Mouse (Mus musculus): ENCODE data around the gene Rapgef5. TPM values are rescaled to one million over a fixed set of nuclear protein-coding genes. Genes with fewer than 3 reads are reported as not detected.

The Rapgef5 gene
- polyA plus RNA-seq, 1 experiment, result 0.04 TPM

DNA sequence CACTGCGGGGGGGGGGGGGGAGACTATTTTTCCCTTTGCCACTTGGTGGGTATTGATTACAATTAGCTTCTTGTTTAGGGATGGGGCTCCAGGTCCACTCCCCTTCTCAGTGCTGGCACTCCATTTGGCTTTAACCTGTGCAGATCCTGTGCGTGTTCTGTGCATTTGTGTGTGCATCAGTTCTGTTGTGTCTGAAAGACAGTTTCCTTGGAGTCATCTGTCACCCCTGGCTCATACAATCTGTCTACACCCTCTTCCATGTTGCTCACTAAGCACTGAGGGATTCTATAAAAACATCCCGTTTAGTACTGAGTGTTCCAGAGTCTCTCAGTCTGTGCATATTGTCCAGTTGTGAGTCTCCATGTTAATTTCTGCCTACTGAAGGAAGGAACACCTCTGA is 189.0 kb downstream of the Rapgef5 start:
- Histone ChIP-seq H3K27me3 (ENCODE audit: control insufficient read depth, insufficient read depth, insufficient read length) (no peaks in the 10 kb centered on the region), H3K36me3 (ENCODE audit: control insufficient read depth, insufficient read depth) (no peaks in the 10 kb centered on the region), H3K79me3 (ENCODE audit: low read depth) (no peaks in the 10 kb centered on the region), H3K4me3 (ENCODE audit: insufficient read depth, poor library complexity, severe bottlenecking) (no peak overlapping the region), H3K79me2 (ENCODE audit: control insufficient read depth, insufficient read depth) (no peaks in the 10 kb centered on the region), H3ac (ENCODE audit: control insufficient read depth, insufficient read length, low read depth) (no peak overlapping the region)
- TF ChIP-seq MYOD1 (IDR thresholded peaks at IDR 0.05; ENCODE audit: control insufficient read depth, insufficient read length, low read depth), result no peak
- TF ChIP-seq CTCF (IDR thresholded peaks at IDR 0.05; ENCODE audit: control insufficient read depth, insufficient read depth, insufficient read length), result no peak
- TF ChIP-seq MYOG (IDR thresholded peaks at IDR 0.05; ENCODE audit: control insufficient read depth, extremely low read depth, insufficient read length), result no peak

DNA sequence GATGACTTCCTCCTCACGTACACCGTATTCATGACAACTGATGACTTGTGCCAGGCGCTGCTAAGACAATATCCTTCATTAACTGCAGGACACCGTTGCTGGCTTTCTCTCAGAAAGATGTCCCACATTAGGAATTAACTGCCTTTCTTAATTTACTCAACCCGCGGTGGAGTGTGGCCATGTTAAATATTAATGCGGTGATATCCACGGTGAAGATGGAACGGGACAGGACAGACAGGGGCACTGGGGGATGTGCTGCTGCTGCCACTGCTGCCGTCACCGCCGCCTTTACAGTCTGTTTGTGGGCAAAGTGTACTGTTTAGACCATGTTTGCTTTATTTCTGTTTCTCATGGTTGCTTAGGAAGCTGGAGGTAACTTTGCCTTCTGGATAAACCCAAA is 193.0 kb downstream of the Rapgef5 start:
- Histone ChIP-seq H3K27me3 (ENCODE audit: control insufficient read depth, insufficient read depth, insufficient read length) (no peaks in the 10 kb centered on the region), H3K79me3 (ENCODE audit: low read depth) (no peaks in the 10 kb centered on the region), H3K79me2 (ENCODE audit: control insufficient read depth, insufficient read depth) (no peaks in the 10 kb centered on the region), H3ac (ENCODE audit: control insufficient read depth, insufficient read length, low read depth) (no peak overlapping the region), H3K4me3 (ENCODE audit: insufficient read depth, poor library complexity, severe bottlenecking) (no peak overlapping the region), H3K36me3 (ENCODE audit: control insufficient read depth, insufficient read depth) (no peaks in the 10 kb centered on the region)
- TF ChIP-seq CTCF (IDR thresholded peaks at IDR 0.05; ENCODE audit: control insufficient read depth, insufficient read depth, insufficient read length) (no peak), MYOG (IDR thresholded peaks at IDR 0.05; ENCODE audit: control insufficient read depth, extremely low read depth, insufficient read length) (no peak), MYOD1 (IDR thresholded peaks at IDR 0.05; ENCODE audit: control insufficient read depth, insufficient read length, low read depth) (no peak), FOSL1 (IDR thresholded peaks at IDR 0.05; ENCODE audit: insufficient read depth, low read length, poor library complexity, severe bottlenecking) (no peak), MAX (IDR thresholded peaks at IDR 0.05) (no peak), CEBPB (IDR thresholded peaks at IDR 0.05; ENCODE audit: low read depth) (no peak), USF1 (IDR thresholded peaks at IDR 0.05; ENCODE audit: low read depth) (no peak)

DNA sequence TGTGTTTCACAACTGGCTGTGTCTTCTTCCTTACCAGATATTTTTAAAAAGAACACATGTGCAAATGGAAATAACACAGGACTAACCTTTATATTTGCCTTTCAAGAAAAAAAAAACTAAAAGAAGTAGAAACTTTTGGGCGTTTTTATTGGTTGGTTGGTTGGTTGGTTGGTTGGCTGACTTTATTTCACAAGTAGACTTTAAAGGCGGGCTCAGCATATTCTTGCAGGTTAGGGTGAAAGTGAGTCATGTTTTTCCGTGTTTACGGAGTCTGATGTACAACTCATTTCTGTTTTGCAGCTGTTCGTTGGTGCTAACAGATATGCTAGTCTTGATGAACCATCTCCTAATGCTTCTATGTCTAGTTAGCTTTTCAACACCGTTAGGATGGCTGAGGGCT is 196.2 kb downstream of the Rapgef5 start:
- TF ChIP-seq FOSL1 (IDR thresholded peaks at IDR 0.05; ENCODE audit: insufficient read depth, low read length, poor library complexity, severe bottlenecking) (no peak), MAX (IDR thresholded peaks at IDR 0.05) (no peak), CTCF (IDR thresholded peaks at IDR 0.05; ENCODE audit: control insufficient read depth, insufficient read depth, insufficient read length) (no peak), CEBPB (IDR thresholded peaks at IDR 0.05; ENCODE audit: low read depth) (no peak), USF1 (IDR thresholded peaks at IDR 0.05; ENCODE audit: low read depth) (no peak), MYOD1 (IDR thresholded peaks at IDR 0.05; ENCODE audit: control insufficient read depth, insufficient read length, low read depth) (no peak), MYOG (IDR thresholded peaks at IDR 0.05; ENCODE audit: control insufficient read depth, extremely low read depth, insufficient read length) (no peak)
- Histone ChIP-seq H3K36me3 (ENCODE audit: control insufficient read depth, insufficient read depth) (no peaks in the 10 kb centered on the region), H3ac (ENCODE audit: control insufficient read depth, insufficient read length, low read depth) (no peak overlapping the region), H3K79me2 (ENCODE audit: control insufficient read depth, insufficient read depth) (no peaks in the 10 kb centered on the region), H3K27me3 (ENCODE audit: control insufficient read depth, insufficient read depth, insufficient read length) (no peaks in the 10 kb centered on the region), H3K79me3 (ENCODE audit: low read depth) (no peaks in the 10 kb centered on the region), H3K4me3 (ENCODE audit: insufficient read depth, poor library complexity, severe bottlenecking) (no peak overlapping the region)

DNA sequence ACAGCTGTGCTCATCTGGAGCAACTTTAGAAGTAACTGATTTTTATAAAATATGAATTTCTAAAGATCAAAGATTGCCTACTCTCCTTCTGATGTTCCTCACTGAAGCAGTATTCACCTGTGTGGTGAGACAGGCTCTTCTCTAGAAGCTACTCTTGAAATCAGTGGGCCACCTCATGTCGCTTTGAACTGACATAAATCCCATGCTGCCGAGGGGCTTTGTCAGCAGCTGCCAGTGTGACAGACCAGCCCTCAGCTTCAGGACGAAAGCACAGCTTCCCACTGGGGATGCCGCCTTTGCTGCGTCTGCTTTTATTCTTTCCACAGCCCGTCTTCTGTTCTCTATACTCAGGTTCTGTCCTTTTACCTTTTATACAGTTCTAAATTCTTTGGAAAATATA is 197.3 kb downstream of the Rapgef5 start:
- Histone ChIP-seq H3K27me3 (ENCODE audit: control insufficient read depth, insufficient read depth, insufficient read length) (no peaks in the 10 kb centered on the region), H3K4me3 (ENCODE audit: insufficient read depth, poor library complexity, severe bottlenecking) (no peak overlapping the region)

DNA sequence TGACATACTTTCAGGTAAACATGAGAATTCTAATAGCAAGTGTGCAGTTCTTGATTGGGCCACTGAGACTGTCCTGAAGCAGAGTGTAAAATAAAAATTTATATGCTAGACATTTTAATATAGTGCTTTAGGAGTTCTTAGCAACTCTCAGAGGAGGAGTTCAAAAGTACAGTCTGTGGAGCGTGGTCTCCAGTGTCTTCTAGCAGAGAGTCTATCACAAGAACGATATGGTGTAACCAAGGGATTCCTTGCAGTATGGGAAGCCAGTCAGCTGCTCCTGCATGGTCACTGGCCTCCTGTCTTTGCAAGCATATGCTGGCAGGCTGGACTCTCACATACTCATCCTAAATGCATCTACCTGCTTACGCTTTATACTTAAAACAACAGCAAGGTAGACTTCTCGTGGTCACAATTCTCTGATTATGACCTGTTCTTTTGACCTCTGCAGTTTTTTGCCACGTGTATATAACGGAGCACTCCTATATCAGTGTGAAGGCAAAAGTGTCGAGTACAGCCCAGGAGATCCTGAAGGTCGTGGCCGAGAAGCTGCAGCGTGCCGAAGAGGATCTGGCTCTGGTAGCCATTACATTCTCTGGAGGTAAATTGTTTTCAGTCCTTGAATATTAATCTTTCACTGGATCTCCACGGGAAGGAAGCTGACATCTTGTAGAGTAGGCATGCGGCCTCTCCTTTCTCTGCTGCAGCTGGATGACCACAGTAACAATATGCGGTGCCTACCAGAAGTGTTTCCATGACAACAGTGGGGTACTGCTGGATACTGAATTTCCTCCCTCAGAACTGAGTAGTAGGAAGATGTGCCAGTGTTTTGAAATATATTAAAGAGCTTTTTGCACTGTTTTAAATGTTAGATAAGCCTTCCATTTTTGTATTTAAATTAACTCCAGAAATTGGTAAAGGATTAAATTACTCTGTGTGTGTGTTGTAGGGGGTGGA is 204.8 kb downstream of the Rapgef5 start:
- no peaks in the 10 kb centered on the region for H3K79me3 ChIP-seq (ENCODE audit: low read depth)
- no peaks in the 10 kb centered on the region for H3K36me3 ChIP-seq (ENCODE audit: control insufficient read depth, insufficient read depth)
- H3K27me3 ChIP-seq (ENCODE audit: control insufficient read depth, insufficient read depth, insufficient read length), result no peaks in the 10 kb centered on the region
- H3ac ChIP-seq (ENCODE audit: control insufficient read depth, insufficient read length, low read depth), result no peak overlapping the region
- TF ChIP-seq USF1 (IDR thresholded peaks at IDR 0.05; ENCODE audit: low read depth) (no peak), MAX (IDR thresholded peaks at IDR 0.05) (no peak), FOSL1 (IDR thresholded peaks at IDR 0.05; ENCODE audit: insufficient read depth, low read length, poor library complexity, severe bottlenecking) (no peak)
- H3K79me2 ChIP-seq (ENCODE audit: control insufficient read depth, insufficient read depth), result no peaks in the 10 kb centered on the region
- no peak overlapping the region for H3K4me3 ChIP-seq (ENCODE audit: insufficient read depth, poor library complexity, severe bottlenecking)

More for the DNA sequence above, 197.3 kb downstream of the Rapgef5 start:
- no peaks in the 10 kb centered on the region for H3K36me3 ChIP-seq (ENCODE audit: control insufficient read depth, insufficient read depth)
- H3K79me3 ChIP-seq (ENCODE audit: low read depth), result no peaks in the 10 kb centered on the region
- H3ac ChIP-seq (ENCODE audit: control insufficient read depth, insufficient read length, low read depth), result no peak overlapping the region
- no peaks in the 10 kb centered on the region for H3K79me2 ChIP-seq (ENCODE audit: control insufficient read depth, insufficient read depth)
- no peak for TF ChIP-seq USF1 (IDR thresholded peaks at IDR 0.05; ENCODE audit: low read depth)
- TF ChIP-seq MYOD1 (IDR thresholded peaks at IDR 0.05; ENCODE audit: control insufficient read depth, insufficient read length, low read depth), result no peak
- TF ChIP-seq FOSL1 (IDR thresholded peaks at IDR 0.05; ENCODE audit: insufficient read depth, low read length, poor library complexity, severe bottlenecking), result no peak
- no peak for TF ChIP-seq MAX (IDR thresholded peaks at IDR 0.05)
- TF ChIP-seq MYOG (IDR thresholded peaks at IDR 0.05; ENCODE audit: control insufficient read depth, extremely low read depth, insufficient read length), result no peak
- no peak for TF ChIP-seq CTCF (IDR thresholded peaks at IDR 0.05; ENCODE audit: control insufficient read depth, insufficient read depth, insufficient read length)
- TF ChIP-seq CEBPB (IDR thresholded peaks at IDR 0.05; ENCODE audit: low read depth), result no peak

DNA sequence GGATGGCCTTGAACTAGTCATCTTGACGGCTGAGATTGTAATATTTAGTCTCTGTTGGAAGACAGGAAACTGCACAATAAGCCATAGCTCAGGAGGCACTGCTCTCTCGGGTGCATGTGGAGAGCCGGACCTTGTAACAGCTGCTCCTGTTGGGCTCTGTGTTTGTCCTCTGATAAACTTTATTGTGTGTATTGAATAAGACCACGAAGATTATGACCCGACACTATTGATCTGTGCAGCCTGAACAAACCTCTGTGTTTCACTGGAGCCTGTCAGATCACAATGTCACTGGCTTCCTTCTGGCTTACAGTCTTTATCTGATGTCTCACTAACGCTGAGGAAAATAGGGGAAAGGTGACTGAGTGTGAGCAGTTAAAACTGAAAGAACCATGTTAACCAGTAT is 205.5 kb downstream of the Rapgef5 start:
- H3ac ChIP-seq (ENCODE audit: control insufficient read depth, insufficient read length, low read depth), result no peak overlapping the region
- H3K36me3 ChIP-seq (ENCODE audit: control insufficient read depth, insufficient read depth), result no peaks in the 10 kb centered on the region
- no peaks in the 10 kb centered on the region for H3K79me3 ChIP-seq (ENCODE audit: low read depth)
- H3K27me3 ChIP-seq (ENCODE audit: control insufficient read depth, insufficient read depth, insufficient read length), result no peaks in the 10 kb centered on the region
- TF ChIP-seq MAX (IDR thresholded peaks at IDR 0.05), result no peak
- no peak for TF ChIP-seq MYOD1 (IDR thresholded peaks at IDR 0.05; ENCODE audit: control insufficient read depth, insufficient read length, low read depth)
- no peak for TF ChIP-seq CEBPB (IDR thresholded peaks at IDR 0.05; ENCODE audit: low read depth)
- TF ChIP-seq USF1 (IDR thresholded peaks at IDR 0.05; ENCODE audit: low read depth), result no peak
- TF ChIP-seq CTCF (IDR thresholded peaks at IDR 0.05; ENCODE audit: control insufficient read depth, insufficient read depth, insufficient read length), result no peak
- no peak for TF ChIP-seq MYOG (IDR thresholded peaks at IDR 0.05; ENCODE audit: control insufficient read depth, extremely low read depth, insufficient read length)
- TF ChIP-seq FOSL1 (IDR thresholded peaks at IDR 0.05; ENCODE audit: insufficient read depth, low read length, poor library complexity, severe bottlenecking), result no peak
- H3K79me2 ChIP-seq (ENCODE audit: control insufficient read depth, insufficient read depth), result no peaks in the 10 kb centered on the region
- no peak overlapping the region for H3K4me3 ChIP-seq (ENCODE audit: insufficient read depth, poor library complexity, severe bottlenecking)
